Mouse (Mus musculus) central nervous system, embryonic 11.5 days (tissue): ENCODE measurements around the gene Smlr1. TPM values are rescaled to one million over a fixed set of nuclear protein-coding genes. Genes with fewer than 3 reads are reported as not detected.

Experiments used
- polyA plus RNA-seq: library from polyadenylated mRNA; depleted of rRNA; stranded (reverse); fragments of >200 nt; gene quantifications from 2 replicates; pipeline ENCODE4 v1.2.3, GENCODE M21; 2012; rRNA removed

The Smlr1 gene
- 0.37 and 0.46 TPM in 2 replicates for polyA plus RNA-seq

GRCm38 (mm10) chr10:25535891-25536331 lies at the start of gene Smlr1:
Gene Smlr1 (minus strand): TSS chr10:25536267.

Other genes starting within 250 kb of the Smlr1 start
- gene Akap7, start 228.4 kb downstream of the Smlr1 start, polyA plus RNA-seq: 21.5 and 25.2 TPM in 2 replicates
- gene Epb41l2, start 176.5 kb downstream of the Smlr1 start, polyA plus RNA-seq: 103 and 132 TPM in 2 replicates